Mouse (Mus musculus): ENCODE measurements around the gene Arhgap27. TPM values are rescaled to one million over a fixed set of nuclear protein-coding genes. Genes with fewer than 3 reads are reported as not detected.
"Not testable (repeated sequence)": the region's sequence is repeated elsewhere in the genome, so short reads cannot be mapped to it uniquely, and the experiment has no call there.

The Arhgap27 gene
- polyA plus RNA-seq (2012; ENCODE audit: insufficient read depth, insufficient read length, missing spikeins), result 3.8 and 6.9 TPM in 2 replicates

GRCm38 (mm10) chr11:103363214-103364148 is at the start of gene Arhgap27:
Gene Arhgap27 (minus strand): TSS chr11:103363692.
- peak within 1 kb of the TSS; percentile 58 for H3K4me3 ChIP-seq (ENCODE audit: insufficient read depth, low read depth, low read length)
- H3K27ac ChIP-seq (replicated peaks; ENCODE audit: low read depth, low read length), result peak within 1 kb of the TSS; percentile 90
- peaks cover 13% of the 10 kb centered on the region for H3K4me1 ChIP-seq (ENCODE audit: control insufficient read depth, insufficient read depth, insufficient read length, low read length)

GRCm38 (mm10) chr11:103412950-103413423 is 49.5 kb upstream of the Arhgap27 start:
- Histone ChIP-seq H3K4me3 (ENCODE audit: insufficient read depth, low read depth, low read length) (peak overlapping the region; percentile 70), H3K27ac (replicated peaks; ENCODE audit: low read depth, low read length) (peak overlapping the region; percentile 68), H3K4me1 (ENCODE audit: control insufficient read depth, insufficient read depth, insufficient read length, low read length) (peaks cover 7% of the 10 kb centered on the region; the same call in 1 of the 2 replicates)

DNA sequence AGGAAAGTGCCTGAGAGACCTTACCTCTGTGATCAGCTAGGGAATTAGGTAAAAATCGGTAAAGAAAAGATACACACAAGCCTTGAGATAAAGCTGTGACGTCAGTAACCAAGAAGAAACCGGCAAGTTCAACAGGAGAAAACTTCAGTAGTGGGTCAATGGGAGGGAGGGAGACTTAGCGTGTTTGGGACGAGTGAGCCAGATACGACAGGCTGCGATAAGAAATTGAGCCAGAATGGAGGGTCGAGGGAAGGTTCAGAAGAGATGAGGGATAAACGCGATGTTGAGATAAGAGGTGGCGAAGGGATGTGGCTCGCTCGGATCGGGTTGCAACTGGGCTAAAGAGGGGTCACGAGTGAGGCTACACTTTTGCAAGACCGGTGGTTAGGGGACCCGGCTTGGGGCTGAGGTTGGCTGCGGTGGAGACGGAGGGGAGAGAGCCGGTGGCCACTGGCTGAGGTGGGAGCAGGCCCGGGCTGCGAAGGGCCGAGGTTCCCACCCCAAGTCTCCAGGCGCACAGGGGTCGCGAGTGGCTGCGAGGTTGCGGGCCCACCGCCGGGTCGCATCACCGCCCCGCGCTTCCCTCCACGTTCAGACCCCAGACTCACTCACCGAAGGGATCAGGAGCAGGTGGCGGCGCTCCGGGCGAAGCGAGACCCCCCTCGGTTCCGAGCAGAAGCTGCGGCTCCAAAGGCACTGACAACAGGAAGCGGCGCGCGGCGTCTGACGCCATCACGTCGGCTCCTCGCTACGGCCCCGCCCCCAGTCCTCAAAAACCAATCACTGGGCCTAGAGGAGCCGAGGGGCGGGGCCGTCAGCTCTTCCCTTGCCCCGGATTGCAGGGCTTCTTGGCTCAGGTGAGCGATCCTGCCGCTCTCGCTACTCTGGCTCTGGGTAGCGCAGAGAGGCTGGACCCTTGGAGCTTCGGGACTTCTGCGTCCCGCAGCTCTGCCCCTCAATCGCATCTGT is 48.8 kb upstream of the Arhgap27 start, which contains the start of gene Plekhm1:
TSS of gene Plekhm1 (minus strand) at position 707 of the 969 bp plus-strand sequence.
- H3K4me3 ChIP-seq (ENCODE audit: insufficient read depth, low read depth, low read length), result peak within 1 kb of the TSS; percentile 85
- peaks cover 11% of the 10 kb centered on the region for H3K4me1 ChIP-seq (ENCODE audit: control insufficient read depth, insufficient read depth, insufficient read length, low read length)
- H3K27ac ChIP-seq (replicated peaks; ENCODE audit: low read depth, low read length), result peak within 1 kb of the TSS; percentile 68

GRCm38 (mm10) chr11:103411301-103411700 is 47.8 kb upstream of the Arhgap27 start:
- Histone ChIP-seq H3K4me3 (ENCODE audit: insufficient read depth, low read depth, low read length) (peak overlapping the region; percentile 17; the same call in 1 of the 2 replicates), H3K27ac (replicated peaks; ENCODE audit: low read depth, low read length) (peak overlapping the region; percentile 15; the same call in 1 of the 2 replicates), H3K4me1 (ENCODE audit: control insufficient read depth, insufficient read depth, insufficient read length, low read length) (peaks cover 12% of the 10 kb centered on the region)

DNA sequence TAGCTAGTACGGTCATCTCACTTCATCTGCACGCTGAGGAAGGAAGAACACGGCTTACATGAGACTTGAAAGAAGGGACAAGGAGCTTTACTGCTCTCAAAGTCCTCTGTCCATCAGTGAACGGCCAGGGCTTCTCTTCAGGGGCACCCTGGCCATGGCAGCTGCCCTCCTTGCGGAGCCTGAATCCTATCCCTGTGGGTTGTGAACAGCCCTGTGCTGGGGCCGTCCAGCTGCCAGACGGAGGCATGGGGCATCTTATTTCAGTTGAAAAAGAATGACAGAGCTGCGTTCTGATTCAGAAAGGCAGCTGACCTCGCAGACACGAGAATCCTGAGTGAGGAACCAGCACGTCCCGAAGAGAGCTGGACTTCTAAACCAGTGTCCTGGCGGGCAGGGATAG is 45.4 kb upstream of the Arhgap27 start:
- Histone ChIP-seq H3K27ac (replicated peaks; ENCODE audit: low read depth, low read length) (peak overlapping the region; percentile 3), H3K4me1 (ENCODE audit: control insufficient read depth, insufficient read depth, insufficient read length, low read length) (peaks cover 17% of the 10 kb centered on the region), H3K4me3 (ENCODE audit: insufficient read depth, low read depth, low read length) (no peak overlapping the region)

GRCm38 (mm10) chr11:103407136-103407535 is 43.6 kb upstream of the Arhgap27 start:
- Histone ChIP-seq H3K27ac (replicated peaks; ENCODE audit: low read depth, low read length) (peak overlapping the region; percentile 23; the same call in 1 of the 2 replicates), H3K4me1 (ENCODE audit: control insufficient read depth, insufficient read depth, insufficient read length, low read length) (peaks cover 20% of the 10 kb centered on the region)
- not testable (repeated sequence) for H3K4me3 ChIP-seq (ENCODE audit: insufficient read depth, low read depth, low read length)

GRCm38 (mm10) chr11:103406551-103406950 is 43.1 kb upstream of the Arhgap27 start:
- Histone ChIP-seq H3K4me1 (ENCODE audit: control insufficient read depth, insufficient read depth, insufficient read length, low read length) (peaks cover 20% of the 10 kb centered on the region), H3K27ac (replicated peaks; ENCODE audit: low read depth, low read length) (peak overlapping the region; percentile 50; the same call in 1 of the 2 replicates), H3K4me3 (ENCODE audit: insufficient read depth, low read depth, low read length) (no peak overlapping the region)

GRCm38 (mm10) chr11:103405814-103406213 is 42.3 kb upstream of the Arhgap27 start:
- H3K27ac ChIP-seq (replicated peaks; ENCODE audit: low read depth, low read length), result peak overlapping the region; percentile 23; the same call in 1 of the 2 replicates
- no peak overlapping the region for H3K4me3 ChIP-seq (ENCODE audit: insufficient read depth, low read depth, low read length)
- peaks cover 18% of the 10 kb centered on the region for H3K4me1 ChIP-seq (ENCODE audit: control insufficient read depth, insufficient read depth, insufficient read length, low read length)

DNA sequence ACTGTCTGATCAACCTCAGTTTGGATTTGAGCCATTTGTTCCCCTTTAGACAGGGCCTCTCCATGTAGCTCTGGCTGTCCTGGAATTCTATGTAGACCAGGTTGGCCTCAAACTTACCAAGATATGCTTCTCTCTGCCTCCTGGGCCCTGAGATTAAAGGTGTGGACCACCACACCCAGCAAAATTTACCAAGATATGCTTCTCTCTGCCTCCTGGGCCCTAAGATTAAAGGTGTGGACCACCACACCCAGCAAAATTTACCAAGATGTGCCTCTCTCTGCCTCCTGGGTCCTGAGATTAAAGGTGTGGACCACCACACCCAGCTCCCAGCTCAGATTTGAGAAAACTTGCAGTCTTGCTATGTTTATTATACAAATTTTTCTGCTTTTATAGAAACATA is 41.1 kb upstream of the Arhgap27 start:
- H3K4me1 ChIP-seq (ENCODE audit: control insufficient read depth, insufficient read depth, insufficient read length, low read length), result peaks cover 17% of the 10 kb centered on the region
- H3K27ac ChIP-seq (replicated peaks; ENCODE audit: low read depth, low read length), result peak overlapping the region; percentile 35; the same call in 1 of the 2 replicates
- H3K4me3 ChIP-seq (ENCODE audit: insufficient read depth, low read depth, low read length), result no peak overlapping the region

DNA sequence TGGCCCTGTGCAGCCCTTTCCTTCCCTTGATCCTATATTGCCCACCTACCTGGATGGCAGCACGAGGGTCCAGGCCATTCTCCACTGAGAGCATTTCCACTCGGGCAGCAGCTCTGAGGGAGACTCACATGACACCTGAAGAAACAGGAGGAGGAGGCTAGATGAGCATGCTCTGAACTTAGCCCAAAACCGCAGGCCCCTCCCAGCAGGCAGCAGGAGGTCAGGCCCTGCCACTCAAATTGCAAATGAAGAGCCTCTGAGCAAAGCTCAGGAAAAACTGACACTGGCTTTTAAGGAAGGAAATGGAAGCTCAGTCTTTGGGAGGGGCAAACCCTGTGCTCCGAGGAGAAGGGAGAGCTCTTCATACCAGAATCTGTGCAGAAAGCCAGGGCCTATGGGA is 40.3 kb upstream of the Arhgap27 start:
- Histone ChIP-seq H3K4me3 (ENCODE audit: insufficient read depth, low read depth, low read length) (no peak overlapping the region), H3K27ac (replicated peaks; ENCODE audit: low read depth, low read length) (0 out of 2 replicates have a peak overlapping the region, but pooled peaks have one; percentile 39), H3K4me1 (ENCODE audit: control insufficient read depth, insufficient read depth, insufficient read length, low read length) (peaks cover 17% of the 10 kb centered on the region)

DNA sequence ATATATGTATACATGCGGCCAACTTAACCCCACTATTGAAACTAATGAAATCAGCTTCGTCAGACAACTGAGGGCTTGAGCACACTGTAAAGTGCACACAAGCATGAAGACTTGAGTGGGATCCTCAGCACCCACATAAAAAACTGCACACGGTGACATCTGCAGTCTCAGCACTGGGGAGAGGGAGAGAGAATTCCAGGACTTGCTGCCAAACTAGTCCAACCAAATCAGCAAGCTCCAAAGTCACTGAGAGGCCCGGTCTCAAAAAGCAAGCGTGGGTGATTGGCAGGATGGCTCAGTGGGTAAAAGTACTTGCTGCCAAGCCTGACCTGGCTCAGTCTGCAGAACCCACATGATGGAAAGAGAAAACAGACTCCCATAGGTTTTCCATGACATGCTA is 39.2 kb upstream of the Arhgap27 start:
- Histone ChIP-seq H3K27ac (replicated peaks; ENCODE audit: low read depth, low read length) (no peak overlapping the region), H3K4me1 (ENCODE audit: control insufficient read depth, insufficient read depth, insufficient read length, low read length) (peaks cover 16% of the 10 kb centered on the region), H3K4me3 (ENCODE audit: insufficient read depth, low read depth, low read length) (no peak overlapping the region)

DNA sequence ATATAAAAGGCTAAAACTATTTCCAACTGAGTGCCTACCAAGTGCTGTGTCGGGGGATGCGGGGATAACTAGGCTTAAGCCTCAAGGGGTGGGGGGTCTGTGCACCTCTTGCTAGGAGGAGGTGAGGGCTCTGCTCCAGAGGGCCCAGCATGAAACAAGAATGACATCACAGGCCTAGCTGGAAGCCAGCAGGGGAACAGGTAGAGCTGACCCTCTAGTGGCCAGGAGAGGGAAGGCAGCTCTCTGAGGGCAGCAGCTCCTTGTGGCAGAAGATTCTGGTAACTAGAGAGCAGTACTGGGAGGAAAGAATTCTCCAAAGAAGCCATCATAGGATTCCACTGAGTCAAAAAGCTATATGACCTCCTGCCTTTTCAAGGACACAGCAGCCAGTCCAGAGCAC is 38.7 kb upstream of the Arhgap27 start:
- Histone ChIP-seq H3K4me3 (ENCODE audit: insufficient read depth, low read depth, low read length) (no peak overlapping the region), H3K4me1 (ENCODE audit: control insufficient read depth, insufficient read depth, insufficient read length, low read length) (peaks cover 13% of the 10 kb centered on the region), H3K27ac (replicated peaks; ENCODE audit: low read depth, low read length) (no peak overlapping the region)

DNA sequence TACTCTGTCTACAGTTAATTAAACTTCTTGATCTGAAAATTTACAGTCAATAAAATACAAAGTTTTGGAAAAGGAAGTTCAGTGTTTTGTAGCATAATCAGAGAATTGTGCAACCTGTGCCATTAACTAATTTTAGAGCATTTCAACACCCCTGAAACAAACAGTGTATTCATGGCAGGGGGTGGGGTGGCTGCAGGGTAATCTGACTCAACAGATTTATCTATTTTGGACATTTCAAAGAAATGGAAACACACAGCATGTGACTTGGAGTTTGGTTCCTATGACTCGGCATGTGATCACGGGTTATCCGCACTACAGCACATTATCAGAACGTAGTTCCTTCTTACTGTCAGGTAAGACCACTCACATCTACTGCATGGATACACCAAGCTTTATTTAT is 36.5 kb upstream of the Arhgap27 start:
- Histone ChIP-seq H3K4me3 (ENCODE audit: insufficient read depth, low read depth, low read length) (no peak overlapping the region), H3K4me1 (ENCODE audit: control insufficient read depth, insufficient read depth, insufficient read length, low read length) (peaks cover 8% of the 10 kb centered on the region), H3K27ac (replicated peaks; ENCODE audit: low read depth, low read length) (peak overlapping the region; percentile 68)

DNA sequence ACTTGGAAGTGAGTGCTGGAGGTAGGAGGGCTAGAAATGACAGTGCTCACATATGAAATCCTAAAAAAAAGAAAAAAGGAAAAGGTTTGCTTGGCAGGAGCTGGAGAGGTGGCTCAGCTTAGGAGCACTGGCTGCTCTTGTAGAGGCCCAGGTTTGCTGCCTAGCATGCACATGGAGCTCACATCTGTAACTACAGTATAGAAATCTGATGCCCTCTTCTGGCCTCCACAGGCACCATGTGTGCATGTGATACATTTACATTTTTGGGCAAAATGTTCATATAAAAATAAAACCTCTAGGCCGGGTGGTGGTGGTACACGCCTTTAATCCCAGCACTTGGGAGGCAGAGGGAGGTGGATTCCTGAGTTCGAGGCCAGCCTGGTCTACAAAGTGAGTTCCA is 35.6 kb upstream of the Arhgap27 start:
- H3K27ac ChIP-seq (replicated peaks; ENCODE audit: low read depth, low read length), result no peak overlapping the region
- H3K4me1 ChIP-seq (ENCODE audit: control insufficient read depth, insufficient read depth, insufficient read length, low read length), result peaks cover 8% of the 10 kb centered on the region
- H3K4me3 ChIP-seq (ENCODE audit: insufficient read depth, low read depth, low read length), result no peak overlapping the region

Measured in brown adipose tissue, adult 24 weeks (tissue).